Mouse (Mus musculus): ENCODE data around the gene Klhl25.
"Not testable (repeated sequence)": the region's sequence is repeated elsewhere in the genome, so short reads cannot be mapped to it uniquely, and the experiment has no call there.

Gene Klhl25

DNA sequence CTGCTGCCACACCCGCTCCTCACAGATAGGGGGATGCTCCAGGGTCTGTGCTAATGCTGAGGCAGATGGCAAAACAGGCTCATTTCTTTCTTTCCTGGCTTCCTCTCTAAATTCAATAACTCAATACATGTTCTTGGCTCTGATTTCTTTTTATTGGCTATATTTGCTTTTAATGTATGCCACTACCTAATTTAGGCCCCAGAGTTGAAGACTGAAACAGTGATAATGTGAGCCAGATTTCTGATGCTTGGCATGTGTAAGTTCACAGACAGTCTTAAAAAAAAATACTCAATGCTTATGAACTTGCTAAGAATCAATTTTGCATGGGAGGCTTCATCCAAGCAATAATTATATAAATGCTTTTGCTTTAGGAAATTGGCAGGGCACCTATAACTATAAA lies 2.2 kb upstream of the Klhl25 start:
- no peak for DNase-seq (ENCODE audit: low spot score)

DNA sequence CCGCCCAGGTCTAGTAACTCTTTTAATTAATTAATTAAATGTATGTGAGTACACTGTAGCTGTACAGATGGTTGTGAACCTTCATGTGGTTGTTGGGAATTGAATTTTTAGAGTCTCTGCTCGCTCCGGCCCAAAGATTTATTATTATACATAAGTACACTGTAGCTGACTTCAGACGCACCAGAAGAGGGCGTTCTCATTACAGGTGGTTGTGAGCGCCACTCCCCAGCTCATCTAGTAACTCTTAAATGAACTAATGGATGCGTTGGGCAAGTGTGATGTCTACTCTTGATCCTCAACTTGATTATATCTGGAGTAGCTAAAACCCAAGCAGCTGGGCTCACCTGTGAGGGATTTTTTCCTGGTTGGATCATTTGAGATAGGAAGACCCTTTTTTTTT lies 1.2 kb upstream of the Klhl25 start:
- no peak for DNase-seq (ENCODE audit: low spot score)

DNA sequence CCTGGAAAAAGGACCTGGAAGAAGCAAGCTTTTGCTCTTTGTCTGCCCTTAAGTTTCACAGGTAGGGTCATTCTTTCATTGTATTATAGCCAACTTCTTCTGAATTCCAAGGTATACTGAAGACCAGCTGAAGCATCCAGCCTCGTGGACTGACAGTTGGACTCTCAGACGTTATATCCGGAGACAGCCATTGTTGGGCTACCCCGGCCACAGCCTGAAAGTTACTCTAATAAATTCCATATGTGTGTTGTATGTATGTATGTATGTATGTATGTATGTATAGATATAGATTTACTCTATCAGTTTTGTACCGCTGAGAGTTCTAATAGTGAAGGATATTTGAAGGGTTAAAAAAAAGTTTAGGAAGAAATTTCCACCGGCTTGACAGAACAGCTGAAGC lies 621 bp upstream of the Klhl25 start:
- DNase-seq (ENCODE audit: low spot score): no peak

DNA sequence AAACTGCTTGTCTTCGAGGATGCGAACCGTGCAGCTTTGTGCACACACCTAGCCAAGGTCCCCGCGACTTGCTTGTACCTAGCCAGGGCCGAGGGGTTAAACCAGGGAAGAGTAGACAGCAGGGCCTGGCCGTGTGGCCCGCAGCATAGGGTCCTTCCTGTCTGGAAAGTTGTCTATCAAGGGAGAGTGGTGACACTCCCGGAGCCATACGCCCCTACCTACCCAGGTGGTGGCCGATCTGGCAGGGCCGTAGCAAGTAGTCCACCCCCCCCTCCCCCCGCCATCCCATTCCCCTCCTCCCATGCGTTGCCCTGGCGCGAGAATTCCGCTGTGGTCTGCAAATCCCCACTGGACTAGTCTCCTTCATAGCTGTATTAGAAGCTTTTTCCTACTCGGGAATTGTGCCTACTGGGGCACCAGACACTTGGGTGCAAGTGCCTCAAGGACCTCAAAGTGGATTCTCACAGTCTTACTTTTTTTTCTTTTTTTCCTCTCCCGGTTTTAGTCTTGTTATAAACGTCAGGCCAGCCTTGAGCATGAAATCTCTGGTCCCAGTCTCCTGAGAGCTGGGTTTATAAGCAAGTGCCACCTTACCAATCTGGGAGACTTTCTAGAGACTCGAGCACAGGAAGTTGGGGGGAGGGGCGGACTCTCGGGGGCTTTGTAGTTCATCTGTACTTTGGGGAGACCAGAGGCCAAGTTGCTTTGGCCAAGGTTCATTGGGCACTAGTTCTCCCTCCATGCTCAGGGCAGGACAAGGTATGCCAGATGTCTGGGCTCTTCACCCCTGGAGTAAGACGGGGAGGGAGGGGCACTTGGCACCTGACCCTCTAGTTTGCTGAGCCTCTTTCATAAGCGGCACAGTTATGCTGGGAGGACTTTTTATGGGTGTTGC lies 913 bp downstream of the Klhl25 start:
- peak; percentile 27 for DNase-seq (ENCODE audit: low spot score)

DNA sequence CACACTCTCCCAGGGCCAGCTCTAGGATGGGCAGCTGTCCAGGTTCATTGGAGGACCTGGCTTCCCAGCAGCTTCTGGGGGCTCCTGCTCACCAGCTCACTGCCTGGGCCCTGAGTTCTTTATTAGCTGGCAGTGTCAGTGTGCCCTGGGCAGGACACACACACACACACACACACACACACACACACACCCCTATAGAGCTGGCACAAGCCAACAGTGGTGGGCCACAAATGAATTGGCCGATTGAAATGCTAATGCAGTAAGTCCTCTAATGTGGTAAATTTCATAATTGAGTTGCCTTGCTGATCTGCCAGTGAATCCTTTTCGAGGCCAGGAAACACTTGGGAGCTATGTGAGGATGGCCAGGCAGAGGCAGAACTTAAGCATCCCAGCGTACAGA lies 2.3 kb downstream of the Klhl25 start:
- not testable (repeated sequence) for DNase-seq (ENCODE audit: low spot score)

DNA sequence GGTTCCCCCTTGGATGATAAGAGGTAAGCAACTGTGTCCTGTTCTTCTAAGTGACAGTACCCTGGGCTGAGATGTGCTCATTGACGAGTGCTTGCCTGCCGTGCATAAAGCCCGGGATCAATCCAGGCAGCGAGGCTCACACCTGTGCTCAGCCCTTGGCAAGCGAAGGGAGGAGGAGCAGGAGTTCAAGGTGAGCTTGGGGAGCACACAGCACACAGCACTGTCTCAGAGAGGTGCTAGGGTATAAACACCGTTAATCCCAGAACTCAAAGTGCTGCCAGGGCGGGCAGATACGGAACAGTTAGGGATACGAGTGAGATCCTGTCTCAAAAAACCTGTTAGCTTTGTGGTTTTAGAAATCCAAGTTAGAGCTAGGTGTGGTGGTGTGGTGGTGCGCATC lies 3.2 kb downstream of the Klhl25 start:
- DNase-seq (ENCODE audit: low spot score): no peak

DNA sequence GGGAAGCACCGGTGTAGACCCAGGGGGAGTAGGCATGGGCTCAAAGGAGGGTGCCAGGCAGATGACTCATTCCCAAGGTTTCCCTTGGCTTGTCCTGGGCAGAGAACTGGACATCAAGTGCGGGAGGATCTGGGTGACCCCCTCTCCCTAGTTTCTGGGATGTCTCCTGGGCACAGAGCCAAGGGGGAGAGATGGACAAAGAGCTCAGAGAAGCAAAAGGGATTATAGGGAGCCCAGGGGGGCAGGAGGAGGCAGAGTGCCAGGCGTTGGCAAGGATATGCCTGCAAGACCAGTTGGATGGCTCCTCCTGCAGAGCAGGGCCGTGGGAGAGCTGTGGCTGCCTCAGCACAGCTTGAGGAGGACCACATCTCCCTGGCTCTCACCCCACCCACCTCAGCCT lies 4.3 kb downstream of the Klhl25 start:
- no peak for DNase-seq (ENCODE audit: low spot score)

DNA sequence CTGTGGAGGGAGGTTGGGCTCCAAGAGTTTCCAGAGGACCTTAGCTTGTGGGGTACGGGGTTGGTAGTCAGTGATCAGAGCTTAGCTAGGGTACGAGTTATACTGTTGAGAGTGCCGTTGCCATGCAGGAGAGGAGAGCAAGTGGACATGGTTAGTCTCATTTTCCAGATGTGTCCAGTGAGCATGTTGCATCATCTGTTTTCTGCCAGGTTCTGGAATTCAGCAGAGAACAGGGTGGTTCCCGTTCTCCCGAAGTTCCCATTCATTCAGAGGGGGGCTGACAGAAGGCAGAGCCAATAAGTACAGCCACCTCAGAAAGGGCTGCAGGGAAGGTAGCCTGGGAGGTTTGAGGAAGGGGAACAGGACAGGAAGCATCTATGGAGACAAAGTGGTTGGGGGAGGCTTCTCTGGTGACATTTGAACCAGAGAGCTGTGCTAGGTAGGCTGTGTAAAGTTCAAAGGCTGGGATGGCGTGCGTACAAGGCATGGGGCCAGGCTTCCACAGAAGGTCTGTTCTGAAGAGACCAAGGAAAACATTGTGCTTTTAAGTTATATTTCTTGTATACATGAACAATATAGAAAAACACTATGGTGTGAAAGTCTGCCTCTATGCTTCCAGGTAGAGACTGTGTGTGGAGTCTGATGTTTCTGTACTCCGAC lies 5.2 kb downstream of the Klhl25 start:
- no peak for DNase-seq (ENCODE audit: low spot score)

DNA sequence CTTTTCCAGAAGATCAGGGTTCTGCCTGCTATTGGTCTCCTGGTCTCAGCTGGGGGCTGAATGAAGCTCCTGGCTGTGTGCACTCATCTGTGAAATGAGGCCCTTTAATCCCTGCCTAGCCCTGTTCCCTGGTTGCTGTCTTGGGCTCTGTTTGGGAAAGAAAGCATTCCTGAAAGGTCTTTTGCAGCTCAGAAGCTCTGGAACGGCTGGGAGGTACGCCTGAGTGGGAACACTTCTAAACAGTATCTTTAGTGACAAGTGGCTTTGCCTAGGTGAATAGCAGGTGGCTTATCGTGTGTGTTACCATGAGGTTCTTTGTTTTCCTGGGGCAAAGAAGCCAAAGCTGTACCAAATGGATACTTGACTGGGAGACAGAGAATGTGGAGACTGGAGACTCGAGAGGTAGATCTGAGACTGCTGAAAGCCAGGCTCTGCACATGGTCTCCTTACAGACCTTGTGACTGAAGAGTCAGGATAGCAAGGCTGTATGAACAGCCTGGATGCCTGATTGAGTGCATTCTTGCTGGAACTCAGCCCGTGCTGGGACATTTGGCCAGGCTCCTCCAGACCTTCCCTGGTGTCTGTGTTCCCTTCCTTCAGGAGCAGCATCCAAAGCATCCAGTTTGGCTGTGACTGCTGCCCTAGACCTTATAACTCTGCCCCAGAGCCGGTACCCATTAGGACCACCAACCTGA lies 6.3 kb downstream of the Klhl25 start:
- DNase-seq (ENCODE audit: low spot score): no peak

DNA sequence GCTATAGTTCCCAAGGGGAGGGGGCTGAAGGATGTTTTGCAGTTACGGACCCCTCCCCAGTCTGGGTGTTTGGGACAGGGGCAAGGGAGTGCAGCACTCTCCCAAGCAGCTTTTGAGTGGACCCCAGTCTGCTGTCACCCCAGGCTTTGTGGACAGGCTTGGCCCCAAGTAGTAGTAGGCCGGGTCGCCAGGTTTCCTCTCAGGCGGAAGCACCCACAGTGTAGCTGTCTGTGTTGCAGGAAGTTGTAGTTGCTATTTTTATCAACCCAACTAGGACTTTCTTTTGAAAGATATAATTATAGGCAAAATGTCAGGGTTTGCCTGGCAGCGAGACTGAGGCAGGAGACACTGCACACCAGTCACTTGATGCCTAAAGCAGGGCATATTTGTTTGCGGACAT lies 6.9 kb downstream of the Klhl25 start:
- no peak for DNase-seq (ENCODE audit: low spot score)

DNA sequence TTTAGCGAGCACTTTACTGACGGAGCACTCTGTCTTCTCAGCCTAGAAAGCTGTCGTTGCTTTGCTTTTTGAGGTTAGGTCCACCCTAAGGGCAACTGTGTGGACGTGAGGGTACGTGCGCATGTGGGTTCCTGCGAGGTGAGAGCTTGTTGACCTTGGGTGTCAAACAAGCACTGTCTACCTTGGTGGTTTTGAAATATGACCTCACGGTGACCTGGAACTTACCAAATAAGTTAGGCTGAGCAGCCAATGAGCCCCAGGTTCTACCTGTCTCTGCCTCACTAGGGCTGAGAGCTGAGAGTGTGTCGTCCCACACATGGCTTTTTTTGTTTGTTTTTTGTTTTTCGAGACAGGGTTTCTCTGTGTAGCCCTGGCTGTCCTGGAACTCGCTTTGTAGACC lies 8.1 kb downstream of the Klhl25 start:
- DNase-seq (ENCODE audit: low spot score): no peak

DNA sequence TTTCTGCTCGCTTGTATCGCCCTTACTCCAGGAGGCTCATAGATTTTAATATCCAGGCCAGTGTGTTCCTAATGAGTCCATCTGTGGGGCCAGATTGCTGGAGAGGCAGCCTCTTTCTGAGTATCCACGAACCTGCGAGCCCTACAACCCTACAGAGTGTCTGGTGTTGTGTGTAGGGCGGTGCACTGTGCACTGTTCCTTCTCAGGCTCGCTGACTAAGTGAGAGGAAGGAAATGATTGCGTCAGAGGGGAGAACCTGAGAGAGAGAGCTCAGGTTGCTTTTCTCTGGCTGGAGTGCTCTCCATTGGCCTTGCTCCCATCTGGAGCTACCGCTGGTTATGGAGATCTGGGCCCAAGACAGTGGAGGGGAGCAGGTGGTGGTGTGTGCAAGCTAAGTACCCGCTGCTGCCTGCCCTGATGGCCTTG lies 11.7 kb downstream of the Klhl25 start:
- no peak for DNase-seq (ENCODE audit: low spot score)

DNA sequence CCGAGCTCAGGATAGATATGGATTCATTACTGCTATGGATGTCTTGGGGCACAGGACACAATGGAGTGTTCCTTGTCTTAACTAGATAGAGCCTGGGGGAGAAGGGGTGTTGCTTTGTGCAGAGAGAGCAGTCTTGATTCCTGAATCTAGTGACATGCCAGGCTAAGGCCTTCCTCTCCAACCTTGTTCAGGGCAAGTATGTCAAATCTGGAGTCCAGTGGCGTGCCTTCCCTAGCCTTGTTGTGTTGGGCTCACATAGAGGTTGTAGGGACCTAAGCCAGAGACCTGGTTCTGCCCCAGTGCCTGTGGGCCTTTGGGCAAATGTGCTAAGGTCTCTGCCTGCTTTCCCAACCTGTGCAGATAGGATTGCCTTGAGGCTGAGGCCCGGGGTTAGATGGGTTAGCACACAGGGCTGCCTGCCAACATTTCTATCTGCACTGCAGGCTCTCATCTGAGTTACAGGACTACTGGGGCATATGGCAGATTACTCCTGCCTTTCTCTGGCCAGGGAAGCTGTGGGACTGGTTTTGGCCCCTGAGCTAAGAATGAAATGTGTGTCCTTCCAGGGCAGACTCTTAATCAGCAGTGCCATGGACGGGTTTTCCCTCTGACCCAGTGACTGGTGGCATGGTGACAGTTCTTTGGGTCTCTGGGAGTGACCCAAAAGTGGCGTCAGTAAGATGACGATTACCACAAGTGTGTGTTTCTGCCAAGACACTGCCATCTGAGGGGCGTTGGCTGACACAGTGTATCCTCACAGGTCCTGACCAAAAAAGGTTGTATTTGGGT lies 13.7 kb downstream of the Klhl25 start:
- not testable (repeated sequence) for DNase-seq (ENCODE audit: low spot score)

DNA sequence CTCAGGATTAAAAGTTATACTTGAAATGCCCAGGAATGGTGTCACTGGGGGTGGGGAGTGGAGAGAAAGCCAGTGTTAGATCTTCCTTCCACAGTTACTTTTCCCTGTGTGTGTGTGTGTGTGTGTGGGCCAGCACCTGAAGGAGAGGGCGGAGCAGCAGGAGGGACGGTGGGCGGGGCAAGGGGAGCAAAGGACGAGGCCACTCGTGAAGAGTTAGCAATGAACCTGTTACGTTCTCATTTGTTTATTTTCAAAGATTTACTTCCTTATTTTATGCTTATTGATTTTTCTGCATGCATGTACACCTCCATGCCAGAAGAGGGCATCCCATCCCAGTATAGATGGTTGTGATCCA lies 14.3 kb downstream of the Klhl25 start:
- DNase-seq (ENCODE audit: low spot score): not testable (repeated sequence)

DNA sequence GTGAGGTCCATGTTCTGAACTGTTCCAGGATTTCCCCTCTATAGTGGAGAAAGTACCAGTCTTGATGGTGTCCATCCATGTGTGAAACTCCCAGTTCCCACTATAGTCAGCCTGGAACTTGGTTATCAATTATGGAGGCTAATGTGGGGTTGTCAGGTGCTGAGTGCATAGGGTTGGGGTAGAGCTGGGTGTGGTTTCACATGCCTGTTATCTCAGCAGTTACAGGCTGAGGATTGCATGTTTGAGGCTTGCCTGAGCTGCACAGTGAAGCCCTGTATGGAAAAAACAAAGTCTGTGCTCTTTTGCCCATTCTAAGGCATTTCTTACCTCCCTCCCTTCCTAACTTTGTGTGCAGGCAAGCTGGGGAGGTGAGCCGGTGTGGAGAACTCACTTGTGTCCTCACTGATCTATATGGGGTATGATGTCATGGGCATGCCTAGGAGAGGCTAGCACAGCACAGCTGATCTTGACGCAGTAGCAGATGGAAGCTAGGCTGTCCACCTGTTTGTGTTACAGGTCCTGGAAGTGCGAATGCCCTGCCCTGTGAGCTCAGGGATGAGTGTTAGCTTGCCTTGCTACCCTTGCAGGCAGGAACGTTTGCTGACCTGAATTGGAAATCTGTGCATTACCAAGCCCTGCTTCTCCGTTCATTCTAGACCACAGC lies 15.3 kb downstream of the Klhl25 start:
- not testable (repeated sequence) for DNase-seq (ENCODE audit: low spot score)

DNA sequence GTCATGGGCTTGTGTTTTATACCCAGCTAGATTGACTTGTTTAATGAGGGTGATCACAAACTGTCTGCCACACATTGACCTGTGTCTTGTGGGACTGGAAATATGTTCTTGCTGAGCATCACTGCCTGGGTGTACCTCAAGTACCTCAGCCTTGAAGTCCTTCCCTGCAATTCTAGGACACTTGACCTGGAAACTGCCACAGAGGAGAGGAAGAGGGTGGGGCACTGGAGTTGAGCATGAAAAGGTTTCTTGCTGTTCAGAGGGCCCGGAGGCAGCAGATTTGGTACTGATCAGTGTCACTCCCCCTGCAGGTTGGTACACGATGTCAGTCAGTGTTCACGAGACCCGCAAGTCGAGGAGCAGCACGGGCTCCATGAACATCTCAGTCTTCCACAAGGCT lies 16.9 kb downstream of the Klhl25 start:
- DNase-seq (ENCODE audit: low spot score): no peak

DNA sequence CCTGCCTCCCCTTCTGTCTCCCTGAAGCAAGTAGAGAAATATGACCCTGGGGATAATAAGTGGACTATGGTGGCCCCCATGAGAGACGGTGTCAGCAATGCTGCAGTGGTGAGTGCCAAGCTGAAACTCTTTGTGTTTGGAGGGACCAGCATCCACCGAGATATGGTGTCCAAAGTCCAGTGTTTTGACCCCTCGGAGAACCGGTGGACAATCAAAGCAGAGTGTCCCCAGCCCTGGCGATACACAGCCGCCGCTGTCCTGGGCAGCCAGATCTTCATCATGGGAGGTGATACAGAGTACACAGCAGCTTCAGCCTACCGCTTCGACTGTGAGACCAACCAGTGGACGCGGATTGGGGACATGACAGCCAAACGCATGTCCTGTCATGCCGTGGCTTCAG lies 18.4 kb downstream of the Klhl25 start:
- DNase-seq (ENCODE audit: low spot score): no peak

DNA sequence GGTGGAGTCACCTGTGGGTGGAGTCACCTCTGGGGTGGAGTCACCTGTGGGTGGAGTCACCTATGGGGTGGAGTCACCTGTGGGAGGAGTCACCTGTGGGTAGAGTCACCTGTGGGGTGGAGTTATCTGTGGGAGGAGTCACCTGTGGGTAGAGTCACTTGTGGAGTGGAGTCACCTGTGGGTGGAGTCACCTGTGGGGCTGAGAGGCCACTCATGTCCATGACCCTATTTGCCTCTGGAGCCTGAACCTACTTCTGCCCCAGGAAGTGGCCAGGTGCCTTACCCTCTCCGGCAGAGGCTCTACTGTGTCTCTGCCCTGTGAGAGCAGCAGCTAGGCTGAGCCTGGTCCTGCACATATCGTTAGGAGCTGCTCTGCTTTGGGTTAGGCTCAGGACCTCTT lies 20.6 kb downstream of the Klhl25 start:
- DNase-seq (ENCODE audit: low spot score): no peak

DNA sequence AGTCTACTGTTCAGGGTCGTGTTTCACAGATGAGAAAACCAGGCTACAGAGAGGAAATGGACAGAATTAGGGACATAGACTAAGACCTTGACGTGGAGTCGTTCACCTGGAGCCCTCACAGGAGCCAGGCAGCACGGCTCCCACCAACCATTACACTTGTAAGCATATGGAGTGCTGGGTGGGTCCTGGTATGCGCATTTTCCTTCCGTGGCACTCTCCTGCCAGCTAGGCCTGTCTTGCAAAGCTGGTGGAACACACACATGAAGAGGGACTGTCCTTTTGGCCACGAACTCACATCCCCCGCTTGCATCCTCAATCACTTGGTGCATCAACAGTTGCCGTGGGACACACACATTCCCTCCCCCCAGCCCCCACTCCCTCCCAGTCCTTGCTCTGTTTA lies 22.4 kb downstream of the Klhl25 start:
- no peak for DNase-seq (ENCODE audit: low spot score)

DNA sequence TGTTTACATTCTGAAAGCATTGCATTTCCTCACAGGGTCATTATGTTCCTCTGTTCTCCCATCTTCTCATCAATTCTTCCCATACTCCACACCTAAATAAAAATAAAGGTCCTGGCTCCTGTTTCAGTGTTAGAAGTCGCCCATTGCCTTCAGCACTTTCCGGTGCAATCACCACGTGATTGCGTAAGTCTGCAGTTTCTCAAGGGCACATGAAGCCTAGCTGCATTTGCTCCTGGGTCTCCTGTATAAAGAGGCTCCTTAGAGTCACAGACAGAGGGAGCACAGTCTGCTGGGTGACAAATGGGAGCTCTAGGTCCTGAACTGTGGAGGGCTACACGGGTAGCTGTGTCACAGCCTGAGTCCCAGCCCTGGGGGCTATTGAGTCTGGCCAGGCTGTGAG lies 24.1 kb downstream of the Klhl25 start:
- no peak for DNase-seq (ENCODE audit: low spot score)

DNA sequence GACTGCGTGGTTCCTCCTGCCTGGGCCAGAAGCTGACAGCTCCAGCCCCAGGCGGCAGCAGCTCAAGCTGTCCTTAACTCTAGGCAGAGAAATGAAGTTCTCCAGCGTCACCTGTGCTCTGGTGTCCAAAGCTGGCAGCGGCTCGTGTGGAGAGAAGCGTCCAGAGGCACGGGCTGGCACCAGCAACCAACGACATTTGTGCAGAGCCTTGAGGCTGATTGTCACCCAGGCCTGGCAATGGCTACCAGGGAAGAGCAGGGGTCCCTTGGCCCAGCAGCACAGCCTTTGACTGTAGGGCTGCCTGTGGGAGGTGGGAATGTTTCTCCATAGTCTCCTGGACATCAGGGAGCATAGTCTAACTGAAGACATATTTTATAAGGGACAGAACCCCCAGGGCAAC lies 24.6 kb downstream of the Klhl25 start:
- no peak for DNase-seq (ENCODE audit: low spot score)

DNA sequence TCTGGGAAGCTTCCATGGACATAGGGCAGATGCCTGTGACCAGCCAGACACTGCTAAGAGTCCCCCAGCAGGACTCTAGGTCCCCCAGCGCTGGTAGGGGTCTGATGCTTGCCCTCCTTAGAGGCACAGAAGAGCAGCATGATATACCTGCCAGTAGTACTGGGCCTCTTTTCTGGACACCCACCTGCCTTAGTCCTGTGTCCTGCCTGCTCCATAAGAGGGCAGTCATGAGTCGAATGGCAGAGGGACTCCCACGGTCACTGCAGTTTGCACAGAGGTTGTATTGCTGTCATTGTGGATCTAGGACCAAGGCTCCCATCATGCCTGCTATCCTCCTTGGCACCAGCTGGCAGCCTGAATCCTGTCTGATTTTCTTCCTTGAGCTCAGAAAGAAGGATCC lies 25.1 kb downstream of the Klhl25 start:
- no peak for DNase-seq (ENCODE audit: low spot score)

Measured in spleen, adult 12 weeks (tissue).